Mouse (Mus musculus) gastrocnemius, adult 2 months (tissue): ENCODE results near the gene Rap1gap2. TPM values are rescaled to one million over a fixed set of nuclear protein-coding genes. Genes with fewer than 3 reads are reported as not detected.
"Not testable (repeated sequence)": the region's sequence is repeated elsewhere in the genome, so short reads cannot be mapped to it uniquely, and the experiment has no call there.

Experiments
- DNase-seq: peaks from one replicate; pipeline ENCODE4 v3.0.0; 2022
- H3K27ac ChIP-seq: fragments of 200-600 bp; 2 replicates; pipeline ENCODE4 v1.8.1; 2022; ENCODE audit warnings: mild to moderate bottlenecking
- H3K4me3 ChIP-seq: fragments of 200-600 bp; 2 replicates; pipeline ENCODE4 v1.8.1; 2022; ENCODE audit warnings: mild to moderate bottlenecking, moderate library complexity
- CTCF ChIP-seq: fragments of 200-600 bp; IDR thresholded peaks from 2 replicates; pipeline ENCODE4 v1.8.1; 2022; ENCODE audit warnings: antibody characterized with exemption, mild to moderate bottlenecking, moderate library complexity
- intact Hi-C: fragments of 180-260 bp; cut with DNase I; formaldehyde crosslinking; loops from one replicate; pipeline ENCODE4 v1.15.1; 2025
- total RNA-seq, 2 experiments: library from RNA; stranded (reverse); gene quantifications; 2 replicates each; pipeline ENCODE4 v1.2.3; 2021

Rap1gap2 gene
- total RNA-seq, 2 experiments from 2014 or later = 6.1 to 7.0 TPM

GRCm38 (mm10) chr11:74583824-74584349 lies 26.8 kb downstream of the Rap1gap2 start:
- TF ChIP-seq CTCF = no peak
- no peak overlapping the region for H3K27ac ChIP-seq
- intact Hi-C loops = no loop called here
- DNase-seq = no peak
- no peak overlapping the region for H3K4me3 ChIP-seq

GRCm38 (mm10) chr11:74582464-74582863 lies 28.3 kb downstream of the Rap1gap2 start:
- TF ChIP-seq CTCF = no peak
- Histone ChIP-seq H3K4me3 (no peak overlapping the region), H3K27ac (no peak overlapping the region)
- intact Hi-C loops = no loop called here
- DNase-seq = no peak

- DNase-seq, H3K4me3 ChIP-seq: not testable (repeated sequence)
- peak; percentile 22; the same call in 1 of the 2 replicates for TF ChIP-seq CTCF
These were observed 29.4 kb downstream of the Rap1gap2 start for GRCm38 (mm10) chr11:74581333-74581732.

GRCm38 (mm10) chr11:74577068-74577467 lies 33.6 kb downstream of the Rap1gap2 start:
- TF ChIP-seq CTCF = no peak
- intact Hi-C loops = no loop called here
- no peak for DNase-seq
- Histone ChIP-seq H3K27ac (no peak overlapping the region), H3K4me3 (no peak overlapping the region)

More at GRCm38 (mm10) chr11:74581333-74581732, 29.4 kb downstream of the Rap1gap2 start:
- H3K27ac ChIP-seq, intact Hi-C loops: not testable (repeated sequence)

GRCm38 (mm10) chr11:74575940-74576339 lies 34.8 kb downstream of the Rap1gap2 start:
- Histone ChIP-seq H3K27ac (no peak overlapping the region), H3K4me3 (no peak overlapping the region)
- no peak for TF ChIP-seq CTCF
- no peak for DNase-seq
- intact Hi-C loops = no loop called here

GRCm38 (mm10) chr11:74574768-74575434 lies 35.8 kb downstream of the Rap1gap2 start:
- no peak for DNase-seq
- no peak for TF ChIP-seq CTCF
- no peak overlapping the region for H3K4me3 ChIP-seq
- intact Hi-C loops = no loop called here
- H3K27ac ChIP-seq = no peak overlapping the region

- intact Hi-C loops = no loop called here
- Histone ChIP-seq H3K27ac (no peak overlapping the region), H3K4me3 (0 out of 2 replicates have a peak overlapping the region, but pooled peaks have one; percentile 11)
- DNase-seq = peak; percentile 50
- TF ChIP-seq CTCF = no peak
These were observed 38.2 kb downstream of the Rap1gap2 start for GRCm38 (mm10) chr11:74572459-74573061.

- TF ChIP-seq CTCF = no peak
- H3K27ac ChIP-seq = no peak overlapping the region
- DNase-seq = no peak
- no peak overlapping the region for H3K4me3 ChIP-seq
- intact Hi-C loops = no loop called here
These were observed 41.0 kb downstream of the Rap1gap2 start for GRCm38 (mm10) chr11:74569735-74570134.

- intact Hi-C loops = no loop called here
- H3K27ac ChIP-seq = no peak overlapping the region
- H3K4me3 ChIP-seq = no peak overlapping the region
- no peak for TF ChIP-seq CTCF
- DNase-seq = no peak
These were observed 42.3 kb downstream of the Rap1gap2 start for GRCm38 (mm10) chr11:74568463-74568862.

- DNase-seq = no peak
- Histone ChIP-seq H3K4me3 (no peak overlapping the region), H3K27ac (no peak overlapping the region)
- TF ChIP-seq CTCF = no peak
- intact Hi-C loops = no loop called here
These were observed 42.7 kb downstream of the Rap1gap2 start for GRCm38 (mm10) chr11:74568004-74568403.

GRCm38 (mm10) chr11:74566326-74566874 lies 44.3 kb downstream of the Rap1gap2 start:
- no peak overlapping the region for H3K4me3 ChIP-seq
- intact Hi-C loops = no loop called here
- no peak overlapping the region for H3K27ac ChIP-seq
- no peak for TF ChIP-seq CTCF
- DNase-seq = no peak

- H3K27ac ChIP-seq = no peak overlapping the region
These were observed 49.3 kb downstream of the Rap1gap2 start for GRCm38 (mm10) chr11:74561392-74561791.

GRCm38 (mm10) chr11:74560600-74561227 lies 50.0 kb downstream of the Rap1gap2 start:
- Histone ChIP-seq H3K4me3 (no peak overlapping the region), H3K27ac (no peak overlapping the region)
- no peak for DNase-seq
- no peak for TF ChIP-seq CTCF
- intact Hi-C loops = no loop called here

More at GRCm38 (mm10) chr11:74561392-74561791, 49.3 kb downstream of the Rap1gap2 start:
- H3K4me3 ChIP-seq = no peak overlapping the region
- DNase-seq = no peak
- TF ChIP-seq CTCF = no peak
- intact Hi-C loops = no loop called here
